Mouse (Mus musculus) spleen, adult 2 months (tissue): ENCODE results near the gene Npff.
A peak's percentile ranks its signal among the peaks of the same experiment; 100 is the strongest.

Experiments
- CTCF ChIP-seq: fragments of 200-500 bp; IDR thresholded peaks from 2 replicates; pipeline ENCODE4 v1.5.1; 2011; ENCODE audit warnings: mild to moderate bottlenecking, inconsistent platforms; ENCODE audit not compliant: insufficient read depth, insufficient read length, insufficient replicate concordance; ENCODE audit errors: extremely low read depth
- POLR2A ChIP-seq: fragments of 200-500 bp; IDR thresholded peaks from 2 replicates; pipeline ENCODE4 v1.6.1; 2011; ENCODE audit warnings: low read depth, low read length, inconsistent platforms

GRCm38 (mm10) chr15:102517976-102518858 is 6.5 kb downstream of the Npff start, which contains the start of gene Tarbp2:
- peak; percentile 9; the same call in 1 of the 2 replicates for TF ChIP-seq POLR2A
- TF ChIP-seq CTCF, result no peak
